Mouse (Mus musculus) E14TG2a.4 (cell line): ENCODE measurements around the gene Ddc.

Source experiments
- CTCF ChIP-seq: conservative IDR thresholded peaks from 2 replicates; pipeline ENCODE4 v1.5.1; 2014; ENCODE audit warnings: low read length
- NANOG ChIP-seq: IDR thresholded peaks from 2 replicates; pipeline ENCODE4 v1.6.1; 2014; ENCODE audit warnings: borderline replicate concordance, low read length, mixed read lengths
- POU5F1 ChIP-seq: IDR thresholded peaks from 2 replicates; pipeline ENCODE4 v1.6.1; 2014; ENCODE audit warnings: low read length, borderline replicate concordance

DNA sequence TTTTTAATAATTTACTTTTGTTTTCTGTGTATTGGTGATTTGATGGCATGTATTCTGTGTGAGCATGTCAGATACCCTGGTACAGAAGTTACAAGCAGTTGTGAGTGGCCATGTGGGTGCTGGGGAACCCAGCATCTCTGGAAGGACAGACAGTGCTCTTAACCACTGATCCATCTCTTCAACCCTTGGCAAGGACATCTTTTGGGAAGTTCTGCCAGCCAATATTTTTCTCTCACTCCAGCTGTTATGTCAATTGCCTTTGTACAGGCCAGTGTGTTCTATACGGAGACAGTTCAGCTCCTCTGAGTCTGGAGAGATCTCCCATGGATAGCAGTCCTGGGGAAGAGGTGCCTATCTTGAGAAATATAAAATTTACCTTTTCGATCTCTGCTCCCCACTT lies 24.2 kb upstream of the Ddc start:
- no peak for TF ChIP-seq CTCF
- no peak for TF ChIP-seq NANOG
- TF ChIP-seq POU5F1 = no peak
